Comparison of ENCODE assay signal across 7 mouse cellular contexts in the genomic region with DNA sequence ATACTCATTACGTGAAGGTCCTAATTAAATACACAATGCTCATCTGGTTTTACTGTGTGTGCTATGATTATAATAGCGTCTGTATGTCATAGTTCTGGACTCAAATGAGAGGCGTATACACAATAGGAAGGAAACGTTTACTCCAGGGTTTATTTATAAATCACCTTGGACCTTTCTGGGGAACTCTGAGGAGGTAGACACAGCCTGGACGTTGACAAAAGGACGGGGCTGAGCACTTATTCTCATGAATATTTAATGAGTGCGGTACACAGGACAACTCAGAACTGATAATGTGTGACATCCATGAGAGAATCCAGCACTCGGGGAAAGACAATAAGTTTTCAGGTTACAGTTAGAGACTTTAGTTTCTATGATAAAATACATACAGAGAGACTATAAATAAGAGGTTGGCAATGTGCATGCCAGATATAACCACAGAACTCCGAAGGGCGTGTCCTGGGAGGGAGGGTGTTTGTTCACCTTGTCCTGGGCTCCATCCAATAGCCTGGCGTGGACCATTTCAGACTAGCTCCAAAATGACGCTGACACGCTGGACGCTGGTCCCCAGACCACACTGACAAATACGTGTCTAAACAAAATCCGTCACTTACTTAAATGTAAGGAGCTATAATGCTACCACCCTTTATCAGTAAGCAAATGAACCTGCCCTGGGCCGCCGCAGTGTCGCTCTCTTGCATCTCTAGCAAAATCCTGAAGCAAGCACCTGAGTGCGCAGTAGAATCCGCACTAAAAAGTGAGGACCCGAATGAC. TPM values are rescaled to one million over a fixed set of nuclear protein-coding genes. Genes with fewer than 3 reads are reported as not detected.
A peak's percentile ranks its signal among the peaks of the same experiment; 100 is the strongest.
DNase-seq lines count a peak whose midpoint lies in the region; ATAC-seq and TF ChIP-seq lines count a peak whose summit lies in the region.

No protein-coding gene starts in this region.

- no peak for TF ChIP-seq CTCF in stomach, postnatal 0 days (IDR thresholded peaks at IDR 0.05; ENCODE audit: low read depth)

- peak overlapping the region; percentile 78 for H3K4me3 ChIP-seq in embryonic facial prominence, embryonic 15.5 days (replicated peaks)
- H3K4me3 ChIP-seq in hindbrain, embryonic 14.5 days (replicated peaks; ENCODE audit: low read length) = peak overlapping the region; percentile 53
- peak overlapping the region; percentile 77 for H3K4me3 ChIP-seq in stomach, postnatal 0 days (ENCODE audit: low read depth, low read length)

- 9% methylated on average over 22 of the region's 22 CpGs for WGBS in embryonic facial prominence, embryonic 15.5 days
- WGBS in hindbrain, embryonic 14.5 days = 5% methylated on average over 22 of the region's 22 CpGs
- WGBS in stomach, postnatal 0 days = 4% methylated on average over 22 of the region's 22 CpGs

- peak overlapping the region; percentile 57 for H3K9ac ChIP-seq in embryonic facial prominence, embryonic 15.5 days
- peak overlapping the region; percentile 52 for H3K9ac ChIP-seq in hindbrain, embryonic 14.5 days
- peak overlapping the region; percentile 67 for H3K9ac ChIP-seq in stomach, postnatal 0 days (ENCODE audit: low read length)

- H3K36me3 ChIP-seq in embryonic facial prominence, embryonic 15.5 days = no peaks in the 10 kb centered on the region
- H3K36me3 ChIP-seq in hindbrain, embryonic 14.5 days (replicated peaks; ENCODE audit: control insufficient read depth, insufficient read depth) = no peaks in the 10 kb centered on the region
- no peaks in the 10 kb centered on the region for H3K36me3 ChIP-seq in stomach, postnatal 0 days (ENCODE audit: control insufficient read depth, insufficient read depth, low read length)

- ATAC-seq in embryonic facial prominence, embryonic 15.5 days (ENCODE audit: insufficient number of reproducible peaks, low FRiP score, low TSS enrichment, low read depth) = no peak
- peak; percentile 46 for ATAC-seq in hindbrain, embryonic 14.5 days (ENCODE audit: low FRiP score)
- peak; percentile 78 for ATAC-seq in stomach, postnatal 0 days (ENCODE audit: low FRiP score, low TSS enrichment)

- H3K4me1 ChIP-seq in embryonic facial prominence, embryonic 15.5 days = 0 out of 2 replicates have a peak, but pooled peaks cover 3% of the 10 kb centered on the region
- 0 out of 2 replicates have a peak, but pooled peaks cover 4% of the 10 kb centered on the region for H3K4me1 ChIP-seq in hindbrain, embryonic 14.5 days (replicated peaks; ENCODE audit: control insufficient read depth, insufficient read depth, low read length)
- H3K4me1 ChIP-seq in stomach, postnatal 0 days (replicated peaks; ENCODE audit: control insufficient read depth, insufficient read depth) = no peaks in the 10 kb centered on the region

- H3K27ac ChIP-seq in embryonic facial prominence, embryonic 15.5 days (replicated peaks) = peak overlapping the region; percentile 88
- H3K27ac ChIP-seq in hindbrain, embryonic 14.5 days = peak overlapping the region; percentile 54; the same call in 1 of the 2 replicates
- peak overlapping the region; percentile 91 for H3K27ac ChIP-seq in stomach, postnatal 0 days (replicated peaks)

- TF ChIP-seq EP300 in stomach, postnatal 0 days (optimal IDR thresholded peaks at IDR 0.05) = no peak

- peak; percentile 36 for DNase-seq in urinary bladder, postnatal 14 days (ENCODE audit: low spot score)
- no peak for DNase-seq in urinary bladder, adult 2 months (ENCODE audit: low spot score)
- DNase-seq in hindbrain, embryonic 14.5 days (ENCODE audit: low spot score) = no peak
- peak; percentile 43 for DNase-seq in lung, postnatal 14 days
- peak; percentile 64 for DNase-seq in stomach, postnatal 0 days (ENCODE audit: low spot score)
- DNase-seq in layer of hippocampus, adult 8-10 months (ENCODE audit: low spot score in 2 of 2) = no peak

- peak overlapping the region; percentile 68 for H3K4me2 ChIP-seq in embryonic facial prominence, embryonic 15.5 days (replicated peaks)
- H3K4me2 ChIP-seq in hindbrain, embryonic 14.5 days (replicated peaks) = peak overlapping the region; percentile 52
- H3K4me2 ChIP-seq in stomach, postnatal 0 days (replicated peaks; ENCODE audit: low read depth) = peak overlapping the region; percentile 77

- no peaks in the 10 kb centered on the region for H3K9me3 ChIP-seq in embryonic facial prominence, embryonic 15.5 days (replicated peaks)
- no peaks in the 10 kb centered on the region for H3K9me3 ChIP-seq in hindbrain, embryonic 14.5 days (ENCODE audit: control insufficient read depth, low read length)
- H3K9me3 ChIP-seq in stomach, postnatal 0 days (ENCODE audit: control insufficient read depth, low read length) = no peaks in the 10 kb centered on the region

- H3K27me3 ChIP-seq in embryonic facial prominence, embryonic 15.5 days = no peaks in the 10 kb centered on the region
- H3K27me3 ChIP-seq in hindbrain, embryonic 14.5 days (ENCODE audit: control insufficient read depth, insufficient read depth, low read length) = no peaks in the 10 kb centered on the region
- H3K27me3 ChIP-seq in stomach, postnatal 0 days (ENCODE audit: control insufficient read depth, insufficient read depth, low read length) = no peaks in the 10 kb centered on the region

RNA-seq across cellular contexts. Expression of a gene that starts 36.6 kb away (rescaled TPM):
- polyA plus RNA-seq in urinary bladder, adult 2 months (2012; rRNA removed) = 0.62 and 0.72 TPM in 2 replicates
- polyA plus RNA-seq in embryonic facial prominence, embryonic 15.5 days (2015; fragmentation: Nextera tagmentation; extraction: Ambion mirVana) = 26.0 and 30.3 TPM in 2 replicates
- 0.70 and 0.80 TPM in 2 replicates for polyA plus RNA-seq in hindbrain, embryonic 14.5 days (2014; fragmentation: Nextera tagmentation; extraction: Ambion mirVana)
- 0.27 and 0.41 TPM in 2 replicates for polyA plus RNA-seq in stomach, postnatal 0 days (2015; fragmentation: Nextera tagmentation; extraction: Ambion mirVana)
- 1 to 10 TPM in 1 of 4 experiments, under 1 TPM in 3; 0.18 to 2.0 (median 0.73) TPM for total RNA-seq in layer of hippocampus, adult 8-10 months (2022)

RNA-seq across cellular contexts. Expression of a gene that starts 43.9 kb away (rescaled TPM):
- 15.4 and 19.9 TPM in 2 replicates for polyA plus RNA-seq in urinary bladder, adult 2 months (2012; rRNA removed)
- polyA plus RNA-seq in embryonic facial prominence, embryonic 15.5 days (2015; fragmentation: Nextera tagmentation; extraction: Ambion mirVana) = 32.8 and 34.0 TPM in 2 replicates
- 15.8 and 18.5 TPM in 2 replicates for polyA plus RNA-seq in hindbrain, embryonic 14.5 days (2014; fragmentation: Nextera tagmentation; extraction: Ambion mirVana)
- polyA plus RNA-seq in stomach, postnatal 0 days (2015; fragmentation: Nextera tagmentation; extraction: Ambion mirVana) = 19.6 and 21.5 TPM in 2 replicates
- total RNA-seq in layer of hippocampus, adult 8-10 months (2022) = 10 to 100 TPM; 10.0 to 12.9 (median 11.3) TPM

RNA-seq across cellular contexts. Expression of a gene that starts 48.3 kb away (rescaled TPM):
- 30.0 and 38.9 TPM in 2 replicates for polyA plus RNA-seq in urinary bladder, adult 2 months (2012; rRNA removed)
- 70.7 and 78.0 TPM in 2 replicates for polyA plus RNA-seq in embryonic facial prominence, embryonic 15.5 days (2015; fragmentation: Nextera tagmentation; extraction: Ambion mirVana)
- 47.5 and 51.7 TPM in 2 replicates for polyA plus RNA-seq in hindbrain, embryonic 14.5 days (2014; fragmentation: Nextera tagmentation; extraction: Ambion mirVana)
- 38.9 and 40.3 TPM in 2 replicates for polyA plus RNA-seq in stomach, postnatal 0 days (2015; fragmentation: Nextera tagmentation; extraction: Ambion mirVana)
- 10 to 100 TPM; 22.0 to 25.2 (median 23.0) TPM for total RNA-seq in layer of hippocampus, adult 8-10 months (2022)

Comparison
In these comparisons a context has a peak if more than half of its experiments do, and no peak if none do; other contexts are left out.
1. DNase-seq: peak in urinary bladder, postnatal 14 days (single experiment), lung, postnatal 14 days (single experiment) and stomach, postnatal 0 days (single experiment); none in urinary bladder, adult 2 months (single experiment), hindbrain, embryonic 14.5 days (single experiment) and layer of hippocampus, adult 8-10 months (0 of 2).
2. RNA of a gene that starts 36.6 kb away (polyA plus RNA-seq): 26.0 to 30.3 TPM in embryonic facial prominence, embryonic 15.5 days; 0.70 to 0.80 TPM in hindbrain, embryonic 14.5 days, 0.62 to 0.72 TPM in urinary bladder, adult 2 months and 0.27 to 0.41 TPM in stomach, postnatal 0 days; every median in the first group is over 10 times any median in the second.
3. Peak in every context shown above with its lines, with median percentiles within 50 percentile points of each other: H3K27ac ChIP-seq, H3K4me2 ChIP-seq, H3K4me3 ChIP-seq and H3K9ac ChIP-seq.